Mouse (Mus musculus) A20 (cell line): ENCODE data around the gene 1600014C23Rik.

ENCODE experiments used
- DNase-seq: peaks from one replicate; pipeline ENCODE4 v3.0.0-alpha.2; 2011; ENCODE audit warnings: low read depth, low spot score

The 1600014C23Rik gene

DNA sequence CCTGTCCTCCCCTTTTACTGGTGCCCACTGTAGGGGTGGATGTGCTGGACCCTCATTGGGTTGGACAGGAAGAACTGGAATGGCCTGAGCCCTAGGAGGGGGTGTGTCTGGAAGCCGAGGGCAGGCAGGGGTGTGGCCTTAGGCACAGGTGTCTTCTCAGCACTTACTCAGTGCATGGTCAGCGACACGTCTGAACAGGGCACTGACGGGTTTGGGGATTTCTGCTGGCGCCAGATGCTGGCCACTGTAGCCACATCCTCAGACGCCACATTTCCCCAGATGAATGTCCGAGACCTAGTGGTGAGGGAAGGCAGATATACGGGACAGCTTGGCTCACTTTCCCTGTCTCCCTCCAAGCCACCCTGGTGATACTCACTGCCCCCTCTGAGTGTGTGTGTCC is 18.4 kb upstream of the 1600014C23Rik start:
- DNase-seq = peak; percentile 50

DNA sequence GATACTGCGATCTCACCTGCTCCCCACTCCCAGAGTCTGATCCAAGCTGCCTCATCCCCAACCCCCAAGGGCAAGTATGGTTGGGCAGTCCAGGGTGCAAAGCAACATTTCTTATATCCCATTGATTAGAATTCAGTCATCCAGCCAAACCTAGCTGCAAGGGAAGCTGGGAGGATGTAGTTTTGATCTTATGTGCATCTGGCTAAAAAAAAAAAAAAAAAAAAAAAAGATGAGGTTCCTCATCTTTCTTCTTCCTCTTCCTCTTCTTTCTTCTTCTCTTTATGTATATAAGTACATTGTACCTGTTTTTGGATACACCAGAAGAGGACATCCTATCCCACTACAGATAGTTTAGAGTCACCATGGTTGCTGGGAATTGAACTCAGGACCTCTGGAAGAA is 17.7 kb upstream of the 1600014C23Rik start:
- DNase-seq = no peak

DNA sequence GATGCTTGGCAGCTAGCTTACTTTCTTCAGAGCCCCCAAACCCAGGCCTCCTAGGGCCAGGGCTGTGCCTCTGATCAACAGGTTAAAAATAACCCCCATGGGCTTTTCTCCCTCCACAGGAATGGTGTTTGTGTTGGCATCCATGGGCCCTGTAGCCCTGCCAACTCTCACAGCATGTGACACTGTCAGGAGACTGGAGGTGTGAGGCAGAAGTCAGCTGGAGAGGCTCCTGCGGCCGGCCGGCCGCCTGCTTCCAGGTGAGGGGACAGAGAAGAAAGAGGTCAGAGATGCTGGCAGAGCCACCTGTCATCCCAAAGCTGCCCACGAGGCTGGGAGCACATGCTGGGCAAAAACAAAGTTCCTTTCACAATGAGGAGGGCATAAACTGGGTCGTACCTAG is 15.5 kb upstream of the 1600014C23Rik start:
- no peak for DNase-seq

DNA sequence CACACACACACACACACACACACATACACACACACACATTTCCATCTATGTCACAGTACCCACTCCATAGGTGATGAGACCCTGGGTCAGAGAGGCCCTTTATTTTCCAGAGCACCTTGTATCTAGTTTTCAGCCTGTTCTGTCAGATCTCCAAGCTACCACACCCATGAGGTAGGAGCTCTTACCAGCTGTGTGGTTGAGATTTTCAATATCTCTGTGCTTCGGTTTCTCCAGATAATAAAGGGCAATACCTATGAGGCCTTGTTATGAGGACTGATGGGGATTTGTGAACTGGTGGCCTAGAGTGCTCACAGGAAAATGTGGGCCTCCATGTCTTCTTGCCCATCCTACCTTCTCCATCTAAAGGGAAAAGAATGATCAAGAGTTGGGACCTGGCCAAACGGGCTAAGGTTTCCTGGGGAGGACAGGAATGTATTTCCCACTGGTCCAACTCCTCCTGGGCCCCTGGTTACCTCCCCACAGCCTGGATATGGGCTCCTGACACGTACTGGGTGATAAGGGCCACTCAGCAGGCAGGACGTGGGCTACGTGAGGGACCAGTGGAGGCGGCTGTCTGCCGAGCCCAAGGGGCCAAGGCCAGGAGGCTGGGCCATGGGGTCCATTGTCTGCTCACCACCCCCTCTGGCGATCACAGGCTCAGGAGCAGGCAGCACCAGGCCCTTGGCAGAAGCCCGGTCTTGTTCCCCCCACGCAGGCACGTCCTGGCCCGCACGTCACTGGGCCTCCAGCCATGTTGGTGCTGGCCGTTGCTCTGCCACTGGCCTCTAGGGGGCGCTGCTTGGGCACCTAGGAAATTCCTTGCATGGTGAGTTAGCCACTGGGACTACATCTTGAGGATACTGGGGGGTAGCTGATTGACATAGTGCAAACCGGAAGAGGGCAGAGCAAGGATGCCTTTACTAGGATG is 14.5 kb upstream of the 1600014C23Rik start:
- peak; percentile 45 for DNase-seq

DNA sequence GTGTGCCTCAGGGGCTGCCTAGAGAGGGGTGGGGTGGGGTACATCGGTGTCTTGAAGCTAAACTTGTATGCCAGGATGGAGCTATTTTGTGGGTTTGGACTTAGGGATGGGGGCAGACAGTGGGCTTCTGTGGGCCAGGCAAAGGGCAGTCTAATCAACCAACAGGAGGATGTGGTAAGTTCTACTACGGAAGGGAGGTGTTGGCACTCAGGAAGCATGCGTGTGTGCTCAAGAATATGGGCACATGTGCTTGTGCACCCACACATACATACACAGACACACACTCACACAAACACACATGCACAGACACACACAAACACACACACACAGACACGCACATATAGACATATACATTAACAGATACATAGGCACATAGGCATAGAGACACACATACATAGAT is 13.6 kb upstream of the 1600014C23Rik start:
- no peak for DNase-seq

DNA sequence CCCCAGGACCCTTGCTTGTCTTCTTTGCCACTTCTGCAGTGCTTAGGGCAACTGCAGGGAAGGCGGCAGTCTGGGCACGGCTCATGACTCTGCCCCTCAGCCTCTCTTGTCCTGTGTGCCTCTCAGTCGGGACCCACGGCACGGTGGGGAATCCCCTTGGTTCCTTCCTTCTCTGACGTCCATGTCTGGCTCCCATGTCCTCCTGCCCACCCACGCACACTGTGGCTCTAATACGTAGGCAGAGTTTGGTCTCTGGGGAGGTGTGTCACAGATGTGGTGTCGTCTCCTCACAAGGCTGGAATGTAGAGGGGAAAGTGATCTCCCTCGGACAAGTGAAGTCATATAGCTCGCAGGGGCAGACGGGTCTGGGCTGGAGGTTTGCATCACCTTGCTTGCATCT is 13.1 kb upstream of the 1600014C23Rik start:
- no peak for DNase-seq

DNA sequence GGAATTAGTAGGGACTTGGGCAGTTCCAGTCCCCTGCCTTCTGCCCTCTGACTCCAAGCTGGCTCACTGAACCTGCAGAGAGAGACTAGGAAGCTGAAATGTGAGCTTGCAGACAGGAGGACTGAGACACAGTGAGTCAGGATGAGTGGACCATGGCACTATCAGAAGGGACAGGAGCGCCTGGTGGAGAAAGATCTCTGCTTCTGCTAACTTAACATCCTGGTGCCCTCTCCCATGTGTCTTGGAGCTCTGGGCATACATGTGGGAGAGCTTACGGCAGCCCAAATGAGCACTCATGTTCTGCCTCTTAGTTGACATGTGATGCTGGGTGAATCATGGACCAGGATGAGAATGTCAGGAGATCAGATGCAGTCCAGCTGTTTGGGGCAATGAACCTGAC is 12.0 kb upstream of the 1600014C23Rik start:
- DNase-seq = no peak

DNA sequence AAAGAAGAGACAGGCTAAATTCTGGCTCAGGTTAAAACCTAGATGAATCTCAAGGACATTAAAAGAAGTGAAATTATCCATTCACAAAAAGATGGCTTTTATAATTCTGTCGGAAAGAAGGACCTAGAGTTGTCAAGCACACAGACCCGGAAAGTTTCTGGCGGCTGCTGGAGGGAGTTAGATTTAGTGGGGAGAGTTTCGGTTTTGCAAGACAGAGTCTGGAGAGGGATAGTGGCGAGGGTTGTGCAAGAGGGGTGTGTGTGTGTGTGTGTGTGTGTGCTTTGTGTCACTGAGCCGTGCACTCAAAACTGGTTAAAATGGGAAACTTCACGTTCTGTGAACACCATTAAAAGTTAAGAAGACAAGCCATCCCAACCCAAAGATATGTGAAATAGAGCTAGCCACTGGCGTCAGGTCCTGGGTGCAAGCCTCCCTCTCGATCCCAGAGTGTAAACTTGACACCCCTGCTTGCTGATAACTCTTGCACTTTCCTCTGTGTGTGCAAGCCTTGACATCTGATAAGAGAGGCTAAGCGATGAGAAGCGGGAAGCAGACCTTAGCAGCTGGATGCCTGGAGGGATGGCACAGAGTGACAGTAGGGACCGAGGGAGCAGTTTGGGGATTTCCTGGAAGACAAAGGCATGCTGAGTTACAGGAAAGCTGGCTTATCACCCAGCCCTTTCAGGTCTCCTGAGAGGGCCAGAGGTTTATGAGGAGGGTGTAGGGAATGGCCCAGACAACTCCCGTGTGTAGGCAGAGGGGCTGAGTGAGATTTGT is 8.9 kb upstream of the 1600014C23Rik start:
- no peak for DNase-seq

DNA sequence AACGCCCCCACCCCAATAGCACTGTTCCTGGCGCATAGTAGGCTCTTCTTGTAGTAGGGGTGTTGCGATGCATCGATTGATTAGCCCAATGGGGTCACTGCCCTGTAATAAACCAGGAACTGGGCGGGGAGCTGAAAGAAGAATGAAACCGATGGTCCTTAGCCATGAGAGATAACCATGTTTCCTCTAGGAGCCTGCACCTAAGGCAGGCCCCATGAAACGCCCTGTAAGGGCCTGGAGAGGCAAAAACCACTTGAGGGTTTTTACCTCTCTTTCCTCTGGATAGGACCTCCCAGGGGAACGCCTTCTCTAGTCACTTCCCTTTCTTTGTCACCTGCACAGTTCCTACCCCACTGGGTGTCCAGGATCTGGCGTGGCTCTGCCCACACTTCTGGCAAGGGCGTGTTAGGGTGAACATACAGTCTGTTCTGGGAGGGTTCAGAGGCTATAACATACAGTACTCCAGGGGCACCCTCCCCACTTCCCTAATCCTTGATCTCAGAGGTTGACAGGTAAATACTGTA is 3.5 kb upstream of the 1600014C23Rik start:
- no peak for DNase-seq

DNA sequence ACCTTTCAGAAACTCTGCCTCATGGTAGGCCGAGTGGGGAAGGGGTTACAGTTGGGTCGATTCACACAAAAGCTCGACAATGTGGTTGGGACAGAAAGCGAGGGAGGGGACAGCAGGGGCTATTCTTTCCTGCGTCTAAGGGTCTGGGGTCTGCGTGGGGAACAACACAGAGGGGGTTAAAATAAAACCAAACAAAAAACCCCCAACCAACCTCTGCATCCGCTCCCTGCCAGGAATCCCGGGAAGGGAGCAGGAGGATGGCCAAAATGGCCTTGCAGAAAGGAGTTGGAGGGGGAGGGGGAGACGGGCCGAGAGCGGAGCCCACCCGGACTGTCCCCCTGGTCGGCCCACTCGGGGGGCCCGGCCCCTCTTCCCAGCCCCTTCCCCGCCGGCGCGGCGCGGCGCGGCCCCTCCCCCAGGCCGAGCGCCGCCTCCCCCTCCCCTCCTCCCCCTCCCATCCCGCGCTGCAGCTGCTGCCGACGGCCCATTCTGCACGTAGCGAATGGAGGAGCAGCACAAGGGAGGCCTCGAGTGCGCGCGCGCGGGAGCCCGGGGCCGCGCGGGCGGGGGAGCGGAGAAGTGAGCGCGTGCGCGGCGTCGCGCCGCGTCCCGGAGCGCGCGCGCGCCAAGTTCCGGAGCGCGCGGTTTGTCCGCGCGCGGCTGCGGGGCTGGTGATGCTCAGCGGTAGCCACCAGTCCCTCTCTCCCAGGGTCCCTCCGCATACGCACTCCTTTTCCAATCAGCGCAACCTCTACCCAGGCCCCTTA is 2.9 kb upstream of the 1600014C23Rik start:
- DNase-seq = peak; percentile 94

DNA sequence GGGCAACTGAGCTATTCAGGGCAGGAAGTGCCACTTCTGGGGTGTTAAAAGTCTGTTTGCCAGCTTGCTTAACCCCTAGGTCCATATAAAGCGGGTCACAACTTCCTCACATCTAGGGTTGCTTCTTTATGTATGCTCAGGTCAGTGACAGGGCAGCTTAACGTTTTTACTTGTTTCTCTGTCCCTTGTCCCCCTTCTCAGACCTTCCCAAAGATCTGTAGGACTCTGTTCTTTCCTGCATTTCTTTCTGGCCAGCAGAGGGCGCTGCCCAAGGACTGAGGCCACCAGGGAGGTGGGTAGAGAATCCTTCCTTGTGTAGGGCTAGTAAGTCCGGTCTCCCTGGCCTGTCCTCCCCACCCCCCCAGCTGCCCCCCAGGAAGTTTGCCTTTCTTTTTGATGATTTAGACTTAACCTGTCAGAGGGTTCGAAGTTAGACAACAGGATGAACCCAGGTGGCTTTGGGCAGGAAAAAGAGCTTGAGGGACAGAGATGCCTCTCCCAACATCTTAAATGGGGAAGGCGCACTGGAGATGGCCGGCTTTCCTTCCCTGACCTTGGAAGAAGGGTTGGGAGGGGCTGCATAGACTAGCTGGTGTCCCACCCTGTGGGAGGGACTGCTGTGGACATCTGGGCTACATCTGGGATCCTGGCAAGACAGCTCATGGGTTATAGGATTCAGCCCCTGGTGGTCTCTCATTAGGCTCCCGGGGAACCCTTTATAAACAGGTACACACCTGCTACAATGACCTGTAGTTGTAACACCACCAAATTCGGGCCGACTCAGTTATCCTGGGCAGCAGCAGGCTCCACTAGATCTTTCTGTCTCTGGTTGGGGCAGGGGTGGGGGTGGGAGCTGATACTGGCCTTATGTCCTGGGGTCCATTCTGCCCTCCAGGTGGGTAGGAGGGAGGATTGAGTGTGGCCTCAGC is 2.0 kb upstream of the 1600014C23Rik start:
- DNase-seq = peak; percentile 92

DNA sequence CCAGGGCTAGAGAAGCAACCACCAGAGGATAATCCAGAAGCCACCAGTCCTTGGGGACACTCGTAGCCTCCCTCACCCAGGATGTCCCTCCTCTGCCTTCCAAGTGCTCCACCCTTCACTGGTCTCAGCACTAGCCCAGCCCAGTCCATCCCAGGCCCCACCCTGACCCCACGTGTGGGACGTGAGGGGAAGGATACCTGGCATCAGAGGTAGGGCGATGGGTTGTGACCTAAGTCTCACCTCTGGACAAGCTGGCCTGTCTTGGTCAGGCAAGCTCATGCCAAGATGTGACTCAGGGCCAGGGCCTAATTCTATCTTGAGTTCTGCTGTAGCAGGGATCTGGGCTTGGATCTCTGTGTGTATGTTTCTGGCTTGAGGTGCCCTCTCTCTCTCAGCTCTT is 1.2 kb upstream of the 1600014C23Rik start:
- DNase-seq = no peak

DNA sequence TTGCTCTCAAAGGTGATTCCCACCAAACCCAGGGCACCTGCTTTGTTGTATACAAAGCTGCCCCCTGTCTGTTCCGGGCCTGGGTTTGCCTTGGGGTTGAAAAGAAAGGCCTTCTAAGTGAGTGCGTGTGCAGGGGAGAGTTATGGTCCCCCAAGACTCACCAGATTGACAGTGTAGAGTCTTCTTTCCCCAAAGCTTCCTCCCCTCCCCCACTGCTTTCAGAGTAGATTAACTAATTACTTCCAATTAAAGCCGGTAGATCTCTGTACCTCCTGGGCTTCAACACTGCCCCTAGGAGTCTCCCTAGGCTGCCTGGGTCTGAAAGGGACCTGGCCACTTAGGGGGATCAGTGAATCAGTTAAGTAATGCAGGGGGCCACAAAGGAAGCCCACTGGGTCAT is 689 bp upstream of the 1600014C23Rik start:
- DNase-seq = no peak

DNA sequence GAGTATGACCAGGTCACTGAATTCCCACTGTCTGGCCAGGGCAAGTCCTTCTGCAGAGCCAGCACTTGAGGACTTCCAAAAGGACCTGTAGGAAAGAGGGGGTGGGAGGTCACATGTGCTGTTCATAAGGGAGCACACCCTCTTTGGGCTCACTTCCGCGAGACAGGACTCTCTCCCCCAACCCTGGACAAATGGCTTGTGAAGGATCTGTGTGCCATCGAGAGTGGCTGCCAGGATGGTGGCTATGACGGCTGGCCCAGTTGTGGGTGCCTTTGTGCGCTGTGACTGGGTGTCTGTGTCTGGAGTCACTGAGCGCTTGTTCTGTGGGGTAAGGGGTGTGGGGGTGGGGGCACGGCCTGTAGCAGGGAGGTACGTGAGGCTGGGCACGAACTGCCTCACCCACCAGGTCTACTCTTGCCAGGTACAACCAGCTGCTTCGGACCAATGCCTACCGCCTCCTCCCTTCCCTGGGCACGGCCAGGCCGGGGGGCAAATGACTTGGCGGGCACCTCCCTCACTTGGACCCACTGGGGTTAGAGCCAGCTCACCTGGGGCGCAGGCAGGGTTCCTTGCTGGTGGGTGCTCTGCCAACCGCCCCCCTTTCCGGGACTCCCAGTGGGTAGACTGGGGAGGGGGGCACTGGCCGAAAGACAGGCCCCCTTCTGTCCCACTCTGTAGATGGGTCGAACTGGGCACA is 458 bp downstream of the 1600014C23Rik start:
- DNase-seq = no peak

DNA sequence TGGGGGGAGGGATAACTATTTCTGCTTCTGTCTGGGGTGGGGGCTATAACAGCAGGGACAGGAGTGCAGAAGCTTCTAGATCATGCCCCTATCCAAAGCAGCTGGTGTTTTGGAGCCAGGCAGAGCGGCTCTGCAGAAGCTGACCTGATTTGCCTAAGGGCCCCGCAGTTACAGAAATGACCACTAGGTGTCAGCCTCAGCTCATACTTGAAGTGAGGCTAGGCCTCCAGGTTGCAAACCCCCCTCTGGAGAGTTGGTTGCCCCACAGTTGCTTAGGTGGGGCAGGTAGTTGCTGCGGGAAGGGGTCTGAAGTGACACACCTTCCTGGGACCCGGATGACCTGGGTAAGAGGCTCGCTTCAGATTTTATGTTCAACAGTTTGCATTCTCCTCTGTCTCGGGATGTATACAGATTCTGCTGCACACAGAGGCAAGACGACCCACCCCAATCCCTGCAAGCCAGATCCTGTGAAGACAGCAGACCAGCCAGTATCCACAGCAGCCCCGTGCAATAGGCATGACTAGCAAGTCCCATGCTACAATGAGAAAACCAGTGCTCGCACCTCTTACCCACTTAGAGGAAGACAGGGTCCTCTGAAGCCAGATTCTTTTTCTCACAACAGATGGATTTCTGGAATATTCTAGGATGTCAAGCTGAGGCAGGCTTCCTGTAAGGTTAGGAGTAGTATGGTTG is 2.3 kb downstream of the 1600014C23Rik start:
- peak; percentile 89 for DNase-seq

DNA sequence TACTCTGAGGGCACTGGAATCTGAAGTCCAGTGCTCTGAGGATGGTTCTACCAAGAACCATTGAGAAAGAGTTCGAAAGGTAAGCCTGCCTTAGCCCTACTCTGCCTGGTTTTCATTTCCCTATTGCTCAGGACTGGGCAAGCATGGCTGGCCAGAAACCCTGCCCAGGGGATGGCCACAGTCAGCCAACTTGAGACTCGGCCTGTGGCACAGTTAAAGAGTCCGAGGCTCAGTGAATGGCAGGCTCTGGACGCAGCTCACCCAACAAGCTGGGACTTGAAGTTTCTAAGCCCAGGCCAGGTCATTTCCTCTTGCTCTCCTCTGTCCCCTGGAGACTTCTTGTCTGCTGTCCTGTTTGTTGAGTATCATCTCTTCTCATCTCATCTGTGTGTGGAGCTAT is 2.9 kb downstream of the 1600014C23Rik start:
- no peak for DNase-seq

DNA sequence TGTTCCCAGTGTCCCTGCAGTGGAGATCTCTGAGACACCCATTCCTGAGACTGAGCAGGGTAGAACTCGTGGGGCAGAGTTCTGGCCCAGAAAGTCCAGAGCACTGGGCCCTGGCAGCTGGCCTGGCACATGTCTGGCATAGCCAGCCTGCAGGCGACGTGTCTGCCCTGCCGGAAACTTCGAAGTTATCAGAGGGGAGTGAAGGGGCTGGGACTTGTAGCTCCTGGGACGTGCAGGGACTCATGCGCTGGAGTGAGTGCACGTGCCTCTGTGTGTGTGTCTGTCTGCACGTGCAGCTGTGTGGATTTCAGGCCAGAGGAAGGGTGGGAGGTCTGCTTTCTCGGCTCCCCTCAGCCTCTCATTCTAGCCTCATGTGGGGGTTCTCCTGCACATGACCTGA is 4.3 kb downstream of the 1600014C23Rik start:
- no peak for DNase-seq

DNA sequence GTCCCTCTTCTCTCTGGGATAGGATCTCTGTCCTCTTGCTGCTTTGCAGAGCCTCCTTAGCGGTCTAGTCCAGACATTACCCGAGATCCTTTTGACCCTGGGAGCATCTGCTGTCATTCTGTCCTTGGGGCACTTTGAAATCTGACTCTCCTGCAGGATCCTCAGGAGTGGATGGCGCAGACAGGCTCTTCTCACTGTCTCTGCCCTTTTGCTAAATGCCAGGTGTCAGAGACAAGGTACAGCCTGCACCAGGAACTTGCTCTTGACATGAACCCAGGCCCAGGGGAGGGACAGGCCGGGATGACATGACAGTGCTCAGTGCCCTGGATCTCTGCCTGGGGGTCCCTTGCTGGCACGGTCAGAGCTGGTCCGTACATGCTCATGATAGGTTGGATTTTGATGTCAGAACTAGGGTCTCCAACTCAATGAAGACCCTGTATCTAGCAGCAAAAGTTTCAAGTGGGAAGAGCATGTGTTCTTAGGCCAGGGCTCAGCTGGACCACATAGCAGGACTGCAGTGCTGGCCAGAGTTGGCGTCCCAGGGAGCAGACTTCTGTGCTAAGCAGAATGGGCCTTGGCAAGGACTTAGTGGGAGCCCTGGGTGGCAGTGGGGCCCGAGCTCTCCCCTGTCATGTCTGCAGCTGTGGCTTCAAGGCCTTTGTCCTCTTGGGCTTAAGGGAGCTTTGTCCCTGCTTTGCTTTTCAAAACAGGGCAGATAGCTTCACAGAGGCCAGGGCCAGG is 5.5 kb downstream of the 1600014C23Rik start:
- DNase-seq = no peak

DNA sequence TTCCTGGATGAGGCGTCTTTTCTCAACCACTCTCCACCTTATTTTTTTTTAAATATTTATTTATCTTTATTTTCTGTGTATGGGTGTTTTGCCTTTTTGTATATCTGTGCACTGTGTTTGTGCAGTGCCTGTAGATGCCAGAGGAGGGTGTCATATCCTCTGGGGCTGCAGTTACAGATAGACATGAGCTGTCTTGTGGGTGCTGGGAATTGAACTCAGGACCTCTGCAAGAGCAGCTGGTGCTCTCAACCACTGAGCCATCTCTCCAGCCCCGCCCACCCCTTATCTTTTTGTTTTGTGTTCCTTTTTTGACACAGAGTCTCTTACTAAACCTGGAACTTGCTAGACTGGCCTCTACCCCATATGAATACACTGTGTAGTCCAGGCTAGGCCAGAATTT is 6.2 kb downstream of the 1600014C23Rik start:
- peak; percentile 62 for DNase-seq
